In genomic region chr13:68116786-68117185, GRCm38 (mm10) we compare ENCODE assay signal across 7 mouse cellular contexts.
DNase-seq lines count a peak whose midpoint lies in the region; TF ChIP-seq lines count a peak whose summit lies in the region.
"Not testable (repeated sequence)": the region's sequence is repeated elsewhere in the genome, so short reads cannot be mapped to it uniquely, and the experiment has no call there.

No protein-coding gene starts in this region.

- not testable (repeated sequence) for H3K36me3 ChIP-seq in ES-E14 (ENCODE audit: control insufficient read depth, insufficient read depth, low read length, poor library complexity, severe bottlenecking)

- not testable (repeated sequence) for H3K9ac ChIP-seq in ES-E14 (ENCODE audit: insufficient read depth, low read depth, low read length, poor library complexity, severe bottlenecking)

- not testable (repeated sequence) for H3K4me3 ChIP-seq in ES-E14 (ENCODE audit: insufficient read depth in 1 of 2, low read depth in 1 of 2, low read length in 2 of 2, poor library complexity in 1 of 2, severe bottlenecking in 1 of 2); layer of hippocampus, adult 2 months

- H3K9me3 ChIP-seq in ES-E14 (ENCODE audit: control insufficient read depth, insufficient read depth, low read depth, low read length) = not testable (repeated sequence)

- DNase-seq in ES-E14 (ENCODE audit: low read depth, low spot score) = peak; percentile 16
- DNase-seq in adipocyte (ENCODE audit: low spot score) = peak; percentile 47
- peak; percentile 57 for DNase-seq in adrenal gland, postnatal 25 days
- DNase-seq in heart, postnatal 14 days = peak; percentile 1 to 5
- DNase-seq in layer of hippocampus, adult 2 months (ENCODE audit: low spot score in 2 of 2) = peak; percentile 23 to 30
- peak; percentile 0 for DNase-seq in left cerebral cortex, postnatal 4 days
- peak; percentile 13 for DNase-seq in right cerebral cortex, postnatal 14 days

- not testable (repeated sequence) for H3K27ac ChIP-seq in ES-E14 (ENCODE audit: insufficient read depth, low read depth, low read length, poor library complexity, severe bottlenecking); layer of hippocampus, adult 2 months

- not testable (repeated sequence) for TF ChIP-seq CTCF in layer of hippocampus, adult 2 months (conservative IDR thresholded peaks at IDR 0.05)

- H3K4me1 ChIP-seq in ES-E14 (ENCODE audit: control insufficient read depth in 2 of 2, insufficient read depth in 2 of 2, low read length in 2 of 2, poor library complexity in 1 of 2) = not testable (repeated sequence)

- intact Hi-C loops in heart, postnatal 14 days (cut with DNase I); left cerebral cortex, postnatal 4 days (cut with DNase I): not testable (repeated sequence)

- in situ Hi-C loops in ES-E14 (cut with MboI; ENCODE audit: low sequenced_read_pairs in 2 of 2, unreplicated experiment in 2 of 2) = loop anchor here (25.0 kb wide), 1 partner anchor 146 kb away; no protein-coding TSS in a partner anchor

Comparison
In these comparisons a context has a peak if more than half of its experiments do, and no peak if none do; other contexts are left out.
1. DNase-seq: peak in every context shown above with its lines; median percentile 57 in adrenal gland, postnatal 25 days; 47 in adipocyte; 26 in layer of hippocampus, adult 2 months; 16 in ES-E14; 13 in right cerebral cortex, postnatal 14 days; 3 in heart, postnatal 14 days; 0 in left cerebral cortex, postnatal 4 days.